Mouse (Mus musculus): ENCODE data around the gene Kcnip1.

DNA sequence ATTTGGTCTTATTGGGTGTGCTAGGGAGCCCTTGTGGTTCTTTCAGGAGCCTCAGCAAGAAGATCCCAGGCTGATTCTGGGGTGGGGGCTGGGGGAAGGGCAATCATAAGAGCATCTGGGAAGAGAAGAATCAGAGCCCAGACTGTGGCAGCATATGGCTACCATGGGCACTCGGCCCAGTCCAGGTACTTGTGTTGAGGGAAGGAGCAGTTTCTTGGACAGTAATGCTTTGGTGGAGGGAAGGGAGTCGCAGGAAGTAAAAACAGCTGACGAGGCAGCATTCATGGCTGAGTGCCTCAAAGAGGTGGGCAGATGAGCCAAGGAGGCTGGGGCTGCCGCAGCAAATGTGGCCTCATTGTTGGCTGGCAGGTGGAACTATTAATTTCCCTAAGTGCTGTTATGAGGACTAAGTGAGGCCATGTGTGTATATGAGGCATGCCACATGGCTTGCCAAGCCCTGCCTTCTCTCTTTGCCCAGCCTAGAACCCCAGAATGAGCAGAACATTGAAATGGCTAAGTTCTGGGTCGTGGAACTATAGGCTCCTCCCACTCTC lies 245.5 kb downstream of the Kcnip1 start:
- no peak for TF ChIP-seq POLR2A (IDR thresholded peaks at IDR 0.05; ENCODE audit: extremely low read depth, insufficient read depth, low read length)
- no peak for TF ChIP-seq CTCF (IDR thresholded peaks at IDR 0.05; ENCODE audit: low read depth, low read length)
